Mouse (Mus musculus): ENCODE measurements around the gene Mknk1. TPM values are rescaled to one million over a fixed set of nuclear protein-coding genes. Genes with fewer than 3 reads are reported as not detected.
A peak's percentile ranks its signal among the peaks of the same experiment; 100 is the strongest.

Gene Mknk1
- polyA plus RNA-seq, 1 experiment from 2014 or later: 25.9 TPM

DNA sequence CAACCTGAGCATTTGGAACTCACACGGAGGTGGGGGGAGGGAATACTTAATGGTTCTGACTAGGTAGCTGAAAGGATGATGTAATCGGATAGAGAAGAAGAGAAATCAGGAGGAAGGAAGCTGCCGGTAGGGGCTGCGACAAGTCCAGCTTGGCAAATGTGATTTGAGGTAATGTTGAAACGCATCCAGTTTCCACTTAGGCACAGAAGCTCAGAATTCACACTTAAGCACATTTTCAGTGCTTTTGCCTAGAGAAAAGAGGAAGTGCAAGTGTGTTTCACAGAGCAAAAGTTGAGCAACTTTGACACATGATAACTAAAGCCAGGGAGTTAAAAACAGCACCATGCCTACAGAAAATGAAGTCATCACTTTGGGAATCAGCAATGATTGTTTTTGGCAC, 8.4 kb downstream of the Mknk1 start:
- H3K9ac ChIP-seq: no peak overlapping the region
- WGBS: 45% methylated on average over 5 of the region's 5 CpGs
- H3K36me3 ChIP-seq: peaks cover 39% of the 10 kb centered on the region
- H3K9me3 ChIP-seq: no peaks in the 10 kb centered on the region
- no peaks in the 10 kb centered on the region for H3K27me3 ChIP-seq
- no peak overlapping the region for H3K27ac ChIP-seq
- H3K4me2 ChIP-seq: no peak overlapping the region
- ATAC-seq (ENCODE audit: insufficient number of reproducible peaks, insufficient read depth, low FRiP score, low TSS enrichment, low read depth): no peak
- H3K4me3 ChIP-seq: no peak overlapping the region
- peaks cover 8% of the 10 kb centered on the region for H3K4me1 ChIP-seq

DNA sequence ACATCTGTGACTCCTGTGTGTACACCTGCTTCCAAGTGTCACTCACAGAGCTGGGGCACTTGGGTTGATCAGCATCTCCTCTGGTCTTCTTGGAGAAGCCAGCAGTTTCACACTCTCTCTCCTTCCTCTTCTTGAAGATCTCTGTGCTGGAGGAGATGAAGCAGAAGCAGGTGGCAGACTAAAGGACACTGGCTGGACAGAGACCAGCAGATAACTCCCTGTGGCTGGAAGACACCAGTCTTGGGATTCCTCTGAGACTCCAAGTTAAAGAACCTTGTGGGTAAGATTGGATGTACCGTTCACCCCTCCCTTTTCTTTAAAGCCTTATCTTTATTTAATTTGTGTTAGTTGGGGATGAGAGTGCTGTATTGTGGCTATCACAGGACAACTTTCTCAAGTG, 9.1 kb downstream of the Mknk1 start:
- H3K36me3 ChIP-seq: peaks cover 44% of the 10 kb centered on the region
- no peak overlapping the region for H3K4me2 ChIP-seq
- H3K9ac ChIP-seq: no peak overlapping the region
- H3K27ac ChIP-seq: no peak overlapping the region
- ATAC-seq (ENCODE audit: insufficient number of reproducible peaks, insufficient read depth, low FRiP score, low TSS enrichment, low read depth): no peak
- no peaks in the 10 kb centered on the region for H3K9me3 ChIP-seq
- no peaks in the 10 kb centered on the region for H3K27me3 ChIP-seq
- H3K4me1 ChIP-seq: peaks cover 8% of the 10 kb centered on the region
- no peak overlapping the region for H3K4me3 ChIP-seq
- WGBS: 90% methylated on average over 1 of the region's 1 CpGs

DNA sequence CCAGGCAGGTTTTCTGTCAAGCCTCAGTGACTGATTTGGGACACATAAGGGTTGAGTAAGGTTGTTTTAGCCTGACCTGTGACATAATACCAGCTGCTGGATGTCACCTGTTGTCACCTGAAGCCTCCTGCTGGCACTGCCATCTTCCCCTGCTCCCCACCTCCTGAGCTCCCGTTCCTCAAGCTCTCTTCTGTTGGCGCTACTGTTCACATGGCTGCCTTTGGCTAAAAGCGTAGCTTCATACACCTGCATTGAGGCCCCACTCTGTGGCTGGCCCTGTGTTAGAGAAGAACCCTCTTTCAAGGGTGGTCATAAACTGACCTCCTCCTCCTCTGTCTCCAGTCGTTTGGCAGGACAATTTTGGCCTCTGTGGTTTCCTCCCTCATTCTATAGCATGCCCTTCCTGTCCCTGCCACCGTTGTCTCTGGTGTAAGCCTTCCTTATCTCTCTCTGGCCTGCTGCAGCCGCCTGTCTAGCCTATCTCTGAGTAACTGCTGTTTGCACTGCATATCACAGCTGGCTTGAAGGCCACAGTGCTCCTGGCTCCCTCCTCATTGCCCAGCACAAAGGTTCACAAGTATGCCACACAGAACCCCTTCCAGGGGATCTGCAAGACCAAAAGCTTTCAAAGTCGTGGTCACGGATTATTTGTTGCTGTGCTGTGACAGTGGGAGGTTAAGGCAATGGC, 10.1 kb downstream of the Mknk1 start:
- Histone ChIP-seq H3K4me2 (no peak overlapping the region), H3K9ac (no peak overlapping the region), H3K36me3 (peaks cover 44% of the 10 kb centered on the region), H3K4me1 (peaks cover 3% of the 10 kb centered on the region), H3K27me3 (no peaks in the 10 kb centered on the region), H3K9me3 (no peaks in the 10 kb centered on the region), H3K27ac (no peak overlapping the region), H3K4me3 (no peak overlapping the region)
- 71% methylated on average over 8 of the region's 8 CpGs for WGBS
- no peak for ATAC-seq (ENCODE audit: insufficient number of reproducible peaks, insufficient read depth, low FRiP score, low TSS enrichment, low read depth)

DNA sequence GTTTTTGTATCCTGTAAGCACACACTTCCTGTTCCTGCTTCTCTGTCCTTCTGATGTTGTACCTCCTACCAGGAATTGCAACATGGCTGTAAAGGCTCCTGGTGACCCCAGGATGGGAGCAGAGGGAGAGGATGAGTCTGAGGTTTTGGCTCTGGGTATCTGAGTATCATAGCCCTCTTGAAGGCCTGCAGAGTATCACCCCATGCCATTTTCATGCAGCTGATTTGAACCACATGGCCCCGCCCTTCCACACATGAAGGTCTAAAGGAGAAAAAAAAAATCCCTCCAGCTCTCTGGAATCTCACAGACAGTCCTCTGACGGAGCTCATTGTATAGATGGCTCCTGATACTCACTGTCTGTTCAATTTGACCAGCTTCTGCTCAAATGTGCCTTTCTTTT, 11.1 kb downstream of the Mknk1 start:
- peaks cover 13% of the 10 kb centered on the region for H3K4me1 ChIP-seq
- 65% methylated on average over 2 of the region's 2 CpGs for WGBS
- no peaks in the 10 kb centered on the region for H3K27me3 ChIP-seq

GRCm38 (mm10) chr4:115850631-115851030, 11.6 kb downstream of the Mknk1 start:
- Histone ChIP-seq H3K9me3 (no peaks in the 10 kb centered on the region), H3K27me3 (no peaks in the 10 kb centered on the region), H3K4me3 (no peak overlapping the region), H3K4me1 (peaks cover 18% of the 10 kb centered on the region), H3K9ac (no peak overlapping the region), H3K27ac (no peak overlapping the region), H3K4me2 (no peak overlapping the region), H3K36me3 (peaks cover 44% of the 10 kb centered on the region)
- WGBS: 68% methylated on average over 2 of the region's 2 CpGs
- no peak for ATAC-seq (ENCODE audit: insufficient number of reproducible peaks, insufficient read depth, low FRiP score, low TSS enrichment, low read depth)

More for the DNA sequence above, 11.1 kb downstream of the Mknk1 start:
- Histone ChIP-seq H3K9ac (no peak overlapping the region), H3K36me3 (peaks cover 44% of the 10 kb centered on the region), H3K4me2 (no peak overlapping the region), H3K27ac (no peak overlapping the region), H3K4me3 (no peak overlapping the region), H3K9me3 (no peaks in the 10 kb centered on the region)
- no peak for ATAC-seq (ENCODE audit: insufficient number of reproducible peaks, insufficient read depth, low FRiP score, low TSS enrichment, low read depth)

DNA sequence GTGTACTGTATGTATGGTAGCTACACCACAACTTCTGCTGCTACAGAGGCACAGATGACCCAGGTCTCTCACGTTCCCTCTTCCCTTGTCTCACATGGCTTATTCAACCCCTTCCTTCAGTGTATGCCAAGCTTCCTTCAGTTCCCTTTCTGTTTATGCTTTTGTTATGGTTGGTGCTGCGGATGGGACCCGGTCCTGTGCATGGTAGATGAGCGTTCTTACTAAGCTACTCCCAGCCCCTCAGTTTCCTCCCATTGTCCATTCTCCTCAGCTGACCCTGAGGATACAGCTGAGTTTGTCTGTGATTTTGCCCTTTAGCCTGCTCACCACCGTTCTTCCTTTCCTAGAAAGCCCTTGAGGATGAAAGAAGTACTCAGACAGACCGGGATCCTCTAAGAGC, 12.6 kb downstream of the Mknk1 start:
- Histone ChIP-seq H3K36me3 (peaks cover 44% of the 10 kb centered on the region), H3K4me3 (no peak overlapping the region), H3K27ac (no peak overlapping the region), H3K9ac (no peak overlapping the region), H3K4me2 (no peak overlapping the region), H3K9me3 (no peaks in the 10 kb centered on the region), H3K27me3 (no peaks in the 10 kb centered on the region), H3K4me1 (peaks cover 26% of the 10 kb centered on the region)
- no peak for ATAC-seq (ENCODE audit: insufficient number of reproducible peaks, insufficient read depth, low FRiP score, low TSS enrichment, low read depth)
- WGBS: 79% methylated on average over 6 of the region's 6 CpGs

GRCm38 (mm10) chr4:115855100-115855499, 16.1 kb downstream of the Mknk1 start:
- ATAC-seq (ENCODE audit: insufficient number of reproducible peaks, insufficient read depth, low FRiP score, low TSS enrichment, low read depth): peak; percentile 30; the same call in 1 of the 2 replicates
- Histone ChIP-seq H3K36me3 (peaks cover 56% of the 10 kb centered on the region), H3K9ac (peak overlapping the region; percentile 33; the same call in 1 of the 2 replicates), H3K27ac (no peak overlapping the region; the same call in 1 of the 2 replicates), H3K4me3 (no peak overlapping the region), H3K9me3 (no peaks in the 10 kb centered on the region), H3K4me1 (peaks cover 26% of the 10 kb centered on the region), H3K4me2 (no peak overlapping the region), H3K27me3 (no peaks in the 10 kb centered on the region)
- WGBS: 43% methylated on average over 6 of the region's 6 CpGs

GRCm38 (mm10) chr4:115855609-115856008, 16.6 kb downstream of the Mknk1 start:
- no peak overlapping the region for H3K4me3 ChIP-seq
- H3K9ac ChIP-seq: no peak overlapping the region
- H3K36me3 ChIP-seq: peaks cover 56% of the 10 kb centered on the region
- 61% methylated on average over 4 of the region's 4 CpGs for WGBS
- peaks cover 26% of the 10 kb centered on the region for H3K4me1 ChIP-seq
- no peak for ATAC-seq (ENCODE audit: insufficient number of reproducible peaks, insufficient read depth, low FRiP score, low TSS enrichment, low read depth)
- H3K27me3 ChIP-seq: no peaks in the 10 kb centered on the region
- H3K4me2 ChIP-seq: no peak overlapping the region
- no peak overlapping the region for H3K27ac ChIP-seq
- no peaks in the 10 kb centered on the region for H3K9me3 ChIP-seq

- Histone ChIP-seq H3K27me3 (no peaks in the 10 kb centered on the region), H3K9me3 (no peaks in the 10 kb centered on the region), H3K36me3 (peaks cover 55% of the 10 kb centered on the region), H3K27ac (no peak overlapping the region), H3K4me3 (no peak overlapping the region), H3K4me1 (peaks cover 26% of the 10 kb centered on the region), H3K4me2 (no peak overlapping the region), H3K9ac (0 out of 2 replicates have a peak overlapping the region, but pooled peaks have one; percentile 16)
- 65% methylated on average over 4 of the region's 4 CpGs for WGBS
- ATAC-seq (ENCODE audit: insufficient number of reproducible peaks, insufficient read depth, low FRiP score, low TSS enrichment, low read depth): no peak
Measured at GRCm38 (mm10) chr4:115856282-115856681, 17.3 kb downstream of the Mknk1 start.

GRCm38 (mm10) chr4:115857293-115857883, 18.4 kb downstream of the Mknk1 start:
- Histone ChIP-seq H3K27me3 (no peaks in the 10 kb centered on the region), H3K4me1 (peaks cover 26% of the 10 kb centered on the region), H3K9me3 (no peaks in the 10 kb centered on the region), H3K4me2 (no peak overlapping the region), H3K27ac (no peak overlapping the region), H3K9ac (no peak overlapping the region), H3K36me3 (peaks cover 49% of the 10 kb centered on the region), H3K4me3 (no peak overlapping the region)
- WGBS: 87% methylated on average over 9 of the region's 9 CpGs
- ATAC-seq (ENCODE audit: insufficient number of reproducible peaks, insufficient read depth, low FRiP score, low TSS enrichment, low read depth): no peak

DNA sequence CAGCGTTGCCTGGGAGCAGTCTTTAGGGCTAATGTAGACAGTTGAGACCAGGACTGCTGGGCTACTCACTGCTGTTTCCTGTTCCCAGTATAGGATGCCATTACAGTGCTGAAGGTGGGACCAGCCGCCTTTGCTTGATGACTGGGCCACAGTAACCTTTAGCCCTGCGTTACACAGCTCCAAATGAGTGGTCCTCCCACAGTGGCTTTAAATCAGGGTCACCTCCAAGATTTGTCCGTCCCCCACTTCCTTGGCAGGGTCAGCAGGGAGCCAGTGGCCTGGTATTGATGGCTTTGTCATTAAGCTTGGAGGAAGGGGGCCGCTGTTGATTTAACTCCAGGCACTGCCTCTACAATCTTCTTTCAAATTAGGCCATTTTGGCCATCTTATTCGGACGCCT, 24.4 kb downstream of the Mknk1 start:
- H3K36me3 ChIP-seq: peaks cover 55% of the 10 kb centered on the region
- H3K4me2 ChIP-seq: no peak overlapping the region
- H3K9ac ChIP-seq: no peak overlapping the region
- no peaks in the 10 kb centered on the region for H3K9me3 ChIP-seq
- no peak overlapping the region for H3K4me3 ChIP-seq
- no peak for ATAC-seq (ENCODE audit: insufficient number of reproducible peaks, insufficient read depth, low FRiP score, low TSS enrichment, low read depth)
- H3K27me3 ChIP-seq: peaks cover 2% of the 10 kb centered on the region; the same call in 1 of the 2 replicates
- WGBS: 74% methylated on average over 7 of the region's 7 CpGs
- H3K27ac ChIP-seq: no peak overlapping the region
- no peaks in the 10 kb centered on the region for H3K4me1 ChIP-seq

GRCm38 (mm10) chr4:115863880-115864279, 24.9 kb downstream of the Mknk1 start:
- no peak overlapping the region for H3K9ac ChIP-seq
- H3K9me3 ChIP-seq: no peaks in the 10 kb centered on the region
- H3K4me2 ChIP-seq: no peak overlapping the region
- 42% methylated on average over 10 of the region's 10 CpGs for WGBS
- H3K27me3 ChIP-seq: peaks cover 4% of the 10 kb centered on the region; the same call in 1 of the 2 replicates
- H3K4me3 ChIP-seq: no peak overlapping the region
- no peak overlapping the region for H3K27ac ChIP-seq
- H3K36me3 ChIP-seq: peaks cover 52% of the 10 kb centered on the region
- no peaks in the 10 kb centered on the region for H3K4me1 ChIP-seq
- no peak for ATAC-seq (ENCODE audit: insufficient number of reproducible peaks, insufficient read depth, low FRiP score, low TSS enrichment, low read depth)

Measured in embryonic facial prominence, embryonic 13.5 days (tissue).